Mouse (Mus musculus): ENCODE data around the gene H2afv. TPM values are rescaled to one million over a fixed set of nuclear protein-coding genes. Genes with fewer than 3 reads are reported as not detected.

Gene H2afv
- polyA plus RNA-seq, 1 experiment from 2014 or later: 425 TPM

DNA sequence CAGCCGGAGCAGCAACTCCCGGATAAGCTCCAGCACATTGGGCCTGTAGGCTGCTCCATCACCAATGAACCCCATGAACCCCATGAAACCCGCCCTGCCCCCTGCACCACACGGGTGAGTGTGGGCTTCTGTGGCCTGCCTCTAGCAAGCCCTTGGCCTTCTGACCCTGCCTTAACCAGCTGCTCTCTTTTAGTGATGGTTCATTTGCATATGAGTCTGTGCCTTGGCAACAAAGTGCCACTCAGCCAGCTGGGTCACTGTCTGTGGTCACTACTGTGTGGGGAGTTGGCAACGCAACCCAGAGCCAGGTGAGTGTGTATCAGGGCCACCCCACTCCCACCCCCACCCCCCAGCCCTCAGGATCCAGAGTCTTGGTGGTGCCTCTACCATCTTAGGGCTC, 48.7 kb downstream of the H2afv start:
- no peaks in the 10 kb centered on the region for H3K9me3 ChIP-seq
- H3K4me1 ChIP-seq: 0 out of 2 replicates have a peak, but pooled peaks cover 6% of the 10 kb centered on the region
- H3K9ac ChIP-seq: no peak overlapping the region
- no peak overlapping the region for H3K4me2 ChIP-seq
- H3K36me3 ChIP-seq: peaks cover 32% of the 10 kb centered on the region; the same call in 1 of the 2 replicates
- 87% methylated on average over 5 of the region's 5 CpGs for WGBS
- no peak overlapping the region for H3K4me3 ChIP-seq (replicated peaks)
- H3K27ac ChIP-seq: no peak overlapping the region
- H3K27me3 ChIP-seq (replicated peaks): no peaks in the 10 kb centered on the region
- ATAC-seq (ENCODE audit: insufficient read depth, low FRiP score, low read depth): no peak

DNA sequence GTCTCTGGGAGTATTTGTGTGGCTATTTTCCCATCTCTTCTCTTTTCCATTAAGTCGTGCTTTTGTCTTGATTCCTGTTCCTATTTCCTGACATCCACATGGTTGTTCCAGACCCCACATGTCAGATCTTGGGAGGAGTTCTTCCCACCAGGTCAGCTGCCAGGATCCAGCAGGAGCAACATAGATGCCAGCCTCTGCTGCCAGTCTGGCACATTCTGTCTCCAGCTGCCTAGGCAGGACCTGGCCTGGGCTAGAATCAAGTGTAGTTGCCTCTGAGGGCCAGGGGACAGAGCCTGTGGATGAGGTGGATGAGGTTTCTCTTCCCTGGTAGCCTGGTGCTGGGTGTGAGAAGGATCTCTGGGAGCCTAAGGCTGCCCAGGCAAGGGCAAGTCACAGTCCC, 50.4 kb downstream of the H2afv start:
- H3K9ac ChIP-seq: no peak overlapping the region
- ATAC-seq (ENCODE audit: insufficient read depth, low FRiP score, low read depth): no peak
- 63% methylated on average over 1 of the region's 1 CpGs for WGBS
- no peak overlapping the region for H3K27ac ChIP-seq
- H3K9me3 ChIP-seq: no peaks in the 10 kb centered on the region
- no peaks in the 10 kb centered on the region for H3K27me3 ChIP-seq (replicated peaks)
- no peak overlapping the region for H3K4me2 ChIP-seq
- H3K36me3 ChIP-seq: peaks cover 16% of the 10 kb centered on the region; the same call in 1 of the 2 replicates
- H3K4me3 ChIP-seq (replicated peaks): no peak overlapping the region
- H3K4me1 ChIP-seq: peaks cover 12% of the 10 kb centered on the region; the same call in 1 of the 2 replicates

- H3K36me3 ChIP-seq: peaks cover 16% of the 10 kb centered on the region; the same call in 1 of the 2 replicates
Measured at GRCm38 (mm10) chr11:6392857-6393256, 51.4 kb downstream of the H2afv start.

DNA sequence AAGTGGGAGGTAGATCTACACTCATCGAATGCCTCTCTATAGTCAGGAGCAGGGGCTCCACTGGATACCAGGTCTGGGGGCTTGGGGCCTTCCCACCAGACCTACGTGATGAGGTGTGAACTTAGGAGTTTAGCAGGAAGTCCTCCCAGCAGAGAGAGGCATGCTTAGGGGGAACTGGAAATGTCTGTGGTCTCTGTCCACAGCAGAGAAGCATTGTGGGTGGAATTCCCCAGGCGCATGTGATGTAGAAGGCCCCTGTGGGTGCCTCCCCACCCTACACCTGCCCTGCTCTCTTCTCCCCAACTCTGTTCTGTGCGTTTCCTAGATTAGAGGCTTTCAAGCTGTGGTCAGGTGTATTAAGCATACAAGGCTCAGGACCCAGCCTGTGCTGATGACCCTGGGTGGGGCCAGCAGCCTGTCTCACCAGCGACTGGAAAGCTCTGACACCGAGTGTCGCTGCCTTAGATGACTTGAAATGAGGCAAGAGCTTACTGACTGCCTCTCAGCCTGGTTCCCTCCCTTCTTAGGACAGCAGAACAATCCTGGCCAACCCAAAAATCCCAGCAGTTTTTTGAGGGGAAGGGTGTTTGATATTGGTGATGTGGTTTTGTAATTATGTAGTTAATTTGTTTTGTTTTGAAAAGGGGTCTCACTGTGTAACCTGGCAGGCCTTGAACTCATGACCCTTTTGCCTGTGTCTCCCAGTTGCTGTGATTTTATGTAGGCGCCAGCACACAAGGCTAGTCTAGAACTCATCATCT, 52.5 kb downstream of the H2afv start:
- 82% methylated on average over 8 of the region's 8 CpGs for WGBS
- Histone ChIP-seq H3K4me1 (peaks cover 12% of the 10 kb centered on the region; the same call in 1 of the 2 replicates), H3K4me3 (replicated peaks) (no peak overlapping the region), H3K27me3 (replicated peaks) (no peaks in the 10 kb centered on the region), H3K9ac (no peak overlapping the region), H3K9me3 (no peaks in the 10 kb centered on the region), H3K4me2 (no peak overlapping the region), H3K27ac (no peak overlapping the region), H3K36me3 (peaks cover 5% of the 10 kb centered on the region; the same call in 1 of the 2 replicates)
- no peak for ATAC-seq (ENCODE audit: insufficient read depth, low FRiP score, low read depth)

More at GRCm38 (mm10) chr11:6392857-6393256, 51.4 kb downstream of the H2afv start:
- Histone ChIP-seq H3K27ac (no peak overlapping the region), H3K27me3 (replicated peaks) (no peaks in the 10 kb centered on the region), H3K4me3 (replicated peaks) (no peak overlapping the region), H3K9me3 (no peaks in the 10 kb centered on the region), H3K4me2 (no peak overlapping the region), H3K4me1 (peaks cover 12% of the 10 kb centered on the region; the same call in 1 of the 2 replicates), H3K9ac (no peak overlapping the region)
- ATAC-seq (ENCODE audit: insufficient read depth, low FRiP score, low read depth): no peak
- WGBS: 73% methylated on average over 6 of the region's 6 CpGs

DNA sequence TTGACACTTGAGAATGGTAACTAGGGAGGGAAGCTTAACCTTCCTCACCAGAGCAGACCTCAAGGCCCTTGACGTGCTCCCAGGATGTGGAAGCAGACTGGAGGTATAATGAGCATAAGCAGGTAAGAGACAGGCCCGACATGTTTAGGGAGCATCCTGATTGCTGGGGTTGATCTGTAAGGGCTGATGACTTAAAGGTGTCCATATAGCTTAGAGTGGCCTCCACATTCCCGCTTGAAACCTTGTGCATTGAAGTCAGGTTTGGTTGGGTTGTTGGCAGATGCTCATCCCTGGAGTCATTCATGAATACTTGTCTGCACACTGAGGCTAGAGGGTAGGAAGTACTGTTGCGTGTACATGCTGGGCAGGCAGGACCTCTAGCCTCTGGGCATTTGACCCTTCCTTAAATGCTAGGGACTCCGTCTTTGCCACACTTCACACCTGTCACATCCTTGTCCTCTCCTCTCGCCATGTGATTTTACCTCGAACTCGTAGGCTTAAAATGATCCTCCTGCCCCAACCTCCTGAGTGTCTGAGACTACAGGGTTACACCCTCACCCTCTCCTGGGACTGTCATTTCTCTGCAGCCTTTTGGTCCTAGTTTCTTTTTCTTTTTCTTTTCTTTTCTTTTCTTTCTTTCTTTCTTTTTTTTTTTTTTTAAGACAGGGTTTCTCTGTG, 53.7 kb downstream of the H2afv start:
- Histone ChIP-seq H3K9ac (no peak overlapping the region), H3K4me1 (peaks cover 12% of the 10 kb centered on the region; the same call in 1 of the 2 replicates), H3K4me3 (replicated peaks) (peak overlapping the region; percentile 76), H3K9me3 (no peaks in the 10 kb centered on the region), H3K4me2 (peak overlapping the region; percentile 90), H3K27ac (no peak overlapping the region), H3K27me3 (replicated peaks) (no peaks in the 10 kb centered on the region), H3K36me3 (no peaks in the 10 kb centered on the region; the same call in 1 of the 2 replicates)
- no peak for ATAC-seq (ENCODE audit: insufficient read depth, low FRiP score, low read depth)
- WGBS: 77% methylated on average over 8 of the region's 8 CpGs

- H3K27ac ChIP-seq: peak overlapping the region; percentile 98
- peaks cover 12% of the 10 kb centered on the region; the same call in 1 of the 2 replicates for H3K4me1 ChIP-seq
- no peaks in the 10 kb centered on the region for H3K36me3 ChIP-seq
- under 1% methylated on average over 42 of the region's 43 CpGs for WGBS
- 0 out of 2 replicates have a peak, but pooled peaks have one; percentile 0 for ATAC-seq (ENCODE audit: insufficient read depth, low FRiP score, low read depth)
- peak overlapping the region; percentile 76 for H3K4me3 ChIP-seq (replicated peaks)
- H3K27me3 ChIP-seq (replicated peaks): no peaks in the 10 kb centered on the region
- peak overlapping the region; percentile 92 for H3K9ac ChIP-seq
- no peaks in the 10 kb centered on the region for H3K9me3 ChIP-seq
- H3K4me2 ChIP-seq: peak overlapping the region; percentile 90
Measured at GRCm38 (mm10) chr11:6389483-6389921, 54.7 kb downstream of the H2afv start.

DNA sequence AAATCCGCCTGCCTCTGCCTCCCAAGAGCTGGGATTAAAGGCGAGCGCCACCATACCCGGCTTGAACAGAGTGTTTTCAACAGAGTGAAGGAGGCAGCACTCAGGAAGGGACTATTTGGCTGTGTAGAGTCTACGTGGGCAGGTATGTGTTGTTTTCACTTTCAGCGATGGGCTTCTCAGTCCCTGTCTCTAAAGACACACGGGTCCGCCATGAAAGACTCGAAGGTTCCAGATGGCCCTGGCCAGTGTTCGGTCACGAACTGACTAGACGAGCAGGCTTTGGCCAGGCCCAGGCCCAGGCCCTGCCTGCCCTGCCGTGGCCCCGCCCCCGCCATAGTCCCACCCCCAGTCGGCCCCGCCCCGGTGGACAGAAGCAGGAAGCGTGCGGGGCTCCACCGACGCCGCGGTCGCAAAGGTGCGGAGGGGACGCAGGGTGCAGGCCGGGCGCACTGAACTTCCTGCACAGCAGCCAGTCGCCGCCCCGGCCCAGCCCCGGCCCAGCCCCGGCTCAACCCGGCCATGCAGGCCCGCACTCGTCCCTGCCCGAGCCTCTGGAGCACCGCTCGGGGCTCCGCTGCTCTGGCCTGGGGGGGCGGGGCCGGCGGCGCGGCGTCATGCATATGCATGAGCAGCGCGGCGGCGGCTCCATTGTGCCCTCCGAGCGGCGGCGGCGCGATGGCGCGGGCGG, 55.4 kb downstream of the H2afv start, which contains the start of gene Zmiz2:
TSS of gene Zmiz2 (plus strand) at position 349 of the 688 bp plus-strand sequence.
- ATAC-seq (ENCODE audit: insufficient read depth, low FRiP score, low read depth): peak; percentile 98
- Histone ChIP-seq H3K9me3 (no peaks in the 10 kb centered on the region), H3K9ac (peak within 1 kb of the TSS; percentile 92), H3K27me3 (replicated peaks) (no peaks in the 10 kb centered on the region), H3K27ac (peak within 1 kb of the TSS; percentile 98), H3K4me2 (peak within 1 kb of the TSS; percentile 90), H3K36me3 (no peaks in the 10 kb centered on the region), H3K4me1 (peaks cover 12% of the 10 kb centered on the region; the same call in 1 of the 2 replicates), H3K4me3 (replicated peaks) (peak within 1 kb of the TSS; percentile 76)
- 5% methylated on average over 60 of the region's 60 CpGs for WGBS

DNA sequence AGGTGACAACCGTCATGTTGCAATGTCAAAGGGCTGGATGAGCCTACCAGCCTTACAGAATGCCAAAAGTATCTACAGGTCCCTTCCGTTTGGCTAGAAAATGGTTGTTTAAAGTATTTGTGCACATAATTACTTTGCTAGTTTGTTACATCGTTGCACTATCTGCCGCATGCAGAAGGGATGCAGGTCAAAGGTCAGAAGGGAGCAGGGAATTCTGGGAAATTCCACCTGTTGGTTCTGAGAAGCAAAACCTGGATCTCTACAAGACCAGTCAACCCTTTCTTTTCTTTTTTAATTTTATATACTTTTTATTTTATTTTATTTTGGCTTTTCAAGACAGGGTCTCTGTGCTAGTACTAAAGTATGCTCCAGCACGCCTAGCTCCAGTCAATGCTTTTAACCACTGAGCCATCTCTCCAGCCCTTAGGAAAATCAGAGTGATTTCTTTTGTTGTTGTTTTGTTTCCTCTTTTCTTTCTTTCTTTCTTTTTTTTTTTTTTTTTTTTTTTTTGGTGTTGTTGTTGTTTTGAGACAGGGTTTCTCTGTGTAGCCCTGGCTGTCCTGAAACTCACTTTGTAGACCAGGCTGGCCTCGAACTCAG, 56.0 kb downstream of the H2afv start:
- Histone ChIP-seq H3K4me3 (replicated peaks) (peak overlapping the region; percentile 76), H3K4me2 (peak overlapping the region; percentile 90; the same call in 1 of the 2 replicates), H3K9ac (no peak overlapping the region), H3K27ac (peak overlapping the region; percentile 98), H3K4me1 (peaks cover 12% of the 10 kb centered on the region; the same call in 1 of the 2 replicates), H3K9me3 (no peaks in the 10 kb centered on the region), H3K36me3 (no peaks in the 10 kb centered on the region), H3K27me3 (replicated peaks) (no peaks in the 10 kb centered on the region)
- WGBS: 89% methylated on average over 6 of the region's 6 CpGs
- no peak for ATAC-seq (ENCODE audit: insufficient read depth, low FRiP score, low read depth)

GRCm38 (mm10) chr11:6380916-6381315, 63.3 kb downstream of the H2afv start:
- Histone ChIP-seq H3K27ac (no peak overlapping the region), H3K4me3 (replicated peaks) (no peak overlapping the region), H3K36me3 (no peaks in the 10 kb centered on the region), H3K27me3 (replicated peaks) (no peaks in the 10 kb centered on the region), H3K9ac (no peak overlapping the region), H3K4me2 (no peak overlapping the region), H3K4me1 (no peaks in the 10 kb centered on the region), H3K9me3 (no peaks in the 10 kb centered on the region)
- WGBS: 82% methylated on average over 6 of the region's 6 CpGs
- ATAC-seq (ENCODE audit: insufficient read depth, low FRiP score, low read depth): no peak
